Mouse (Mus musculus): ENCODE results near the gene Zfyve19. TPM values are rescaled to one million over a fixed set of nuclear protein-coding genes. Genes with fewer than 3 reads are reported as not detected.

Zfyve19 gene
- polyA plus RNA-seq, 1 experiment = 27.1 TPM

GRCm38 (mm10) chr2:119237210-119237870 lies 28.9 kb downstream of the Zfyve19 start, which contains the start of gene Spint1:
Spint1 (plus strand) TSS chr2:119237362.
- Histone ChIP-seq H3ac (ENCODE audit: control insufficient read depth, insufficient read length, low read depth) (peak within 1 kb of the TSS; percentile 39), H3K79me3 (ENCODE audit: low read depth) (no peaks in the 10 kb centered on the region), H3K79me2 (ENCODE audit: control insufficient read depth, insufficient read depth) (no peaks in the 10 kb centered on the region), H3K27me3 (ENCODE audit: control insufficient read depth, insufficient read depth, insufficient read length) (peaks cover 15% of the 10 kb centered on the region), H3K36me3 (ENCODE audit: control insufficient read depth, insufficient read depth) (no peaks in the 10 kb centered on the region), H3K4me3 (ENCODE audit: insufficient read depth, poor library complexity, severe bottlenecking) (no peak within 1 kb of the TSS)
- TF ChIP-seq MYOD1 (IDR thresholded peaks at IDR 0.05; ENCODE audit: control insufficient read depth, insufficient read length, low read depth) = no peak
- TF ChIP-seq MYOG (IDR thresholded peaks at IDR 0.05; ENCODE audit: control insufficient read depth, extremely low read depth, insufficient read length) = no peak
- TF ChIP-seq FOSL1 (IDR thresholded peaks at IDR 0.05; ENCODE audit: insufficient read depth, low read length, poor library complexity, severe bottlenecking) = no peak
- TF ChIP-seq CEBPB (IDR thresholded peaks at IDR 0.05; ENCODE audit: low read depth) = no peak
- TF ChIP-seq MAX (IDR thresholded peaks at IDR 0.05) = no peak
- TF ChIP-seq USF1 (IDR thresholded peaks at IDR 0.05; ENCODE audit: low read depth) = no peak
- TF ChIP-seq CTCF (IDR thresholded peaks at IDR 0.05; ENCODE audit: control insufficient read depth, insufficient read depth, insufficient read length) = no peak

DNA sequence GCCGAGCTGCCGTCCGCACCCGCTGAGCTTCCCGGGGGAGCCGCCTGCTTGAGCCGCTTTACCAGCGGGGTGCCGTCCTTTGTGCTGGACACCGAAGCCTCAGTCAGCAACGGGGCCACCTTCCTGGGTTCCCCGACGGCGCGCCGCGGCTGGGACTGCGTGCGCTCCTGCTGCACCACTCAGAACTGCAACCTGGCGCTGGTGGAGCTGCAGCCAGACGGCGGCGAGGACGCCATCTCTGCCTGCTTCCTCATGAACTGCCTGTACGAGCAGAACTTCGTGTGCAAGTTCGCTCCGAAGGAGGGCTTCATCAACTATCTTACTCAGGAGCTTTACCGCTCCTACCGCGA lies 29.4 kb downstream of the Zfyve19 start:
- no peaks in the 10 kb centered on the region for H3K36me3 ChIP-seq (ENCODE audit: control insufficient read depth, insufficient read depth)
- H3K79me3 ChIP-seq (ENCODE audit: low read depth) = no peaks in the 10 kb centered on the region
- TF ChIP-seq FOSL1 (IDR thresholded peaks at IDR 0.05; ENCODE audit: insufficient read depth, low read length, poor library complexity, severe bottlenecking) (no peak), CTCF (IDR thresholded peaks at IDR 0.05; ENCODE audit: control insufficient read depth, insufficient read depth, insufficient read length) (no peak), MAX (IDR thresholded peaks at IDR 0.05) (no peak), USF1 (IDR thresholded peaks at IDR 0.05; ENCODE audit: low read depth) (no peak), MYOD1 (IDR thresholded peaks at IDR 0.05; ENCODE audit: control insufficient read depth, insufficient read length, low read depth) (no peak), CEBPB (IDR thresholded peaks at IDR 0.05; ENCODE audit: low read depth) (no peak), MYOG (IDR thresholded peaks at IDR 0.05; ENCODE audit: control insufficient read depth, extremely low read depth, insufficient read length) (no peak)
- peaks cover 15% of the 10 kb centered on the region for H3K27me3 ChIP-seq (ENCODE audit: control insufficient read depth, insufficient read depth, insufficient read length)
- no peak overlapping the region for H3K4me3 ChIP-seq (ENCODE audit: insufficient read depth, poor library complexity, severe bottlenecking)
- H3K79me2 ChIP-seq (ENCODE audit: control insufficient read depth, insufficient read depth) = no peaks in the 10 kb centered on the region
- peak overlapping the region; percentile 39 for H3ac ChIP-seq (ENCODE audit: control insufficient read depth, insufficient read length, low read depth)

DNA sequence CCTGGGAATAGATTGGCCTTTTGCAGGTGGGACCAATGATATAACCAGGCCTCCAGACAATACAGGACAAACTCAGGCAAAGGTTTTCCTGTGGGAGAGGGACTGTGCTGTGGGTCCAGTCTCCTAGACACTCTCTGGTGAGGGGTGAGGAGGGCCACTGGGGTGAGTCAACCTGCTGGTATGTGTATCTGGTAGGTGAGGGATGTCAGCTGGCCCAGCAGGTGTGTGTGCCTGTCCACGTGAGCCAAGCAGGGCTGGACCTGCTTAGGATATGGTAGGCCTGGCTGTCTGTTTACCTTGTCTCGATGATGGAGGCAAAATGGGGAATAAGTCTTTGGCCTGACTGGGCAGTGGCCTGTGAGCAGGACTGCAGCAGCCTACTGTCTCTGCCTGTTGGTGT lies 30.3 kb downstream of the Zfyve19 start:
- Histone ChIP-seq H3K36me3 (ENCODE audit: control insufficient read depth, insufficient read depth) (no peaks in the 10 kb centered on the region), H3K4me3 (ENCODE audit: insufficient read depth, poor library complexity, severe bottlenecking) (no peak overlapping the region), H3K27me3 (ENCODE audit: control insufficient read depth, insufficient read depth, insufficient read length) (peaks cover 15% of the 10 kb centered on the region), H3K79me3 (ENCODE audit: low read depth) (no peaks in the 10 kb centered on the region), H3ac (ENCODE audit: control insufficient read depth, insufficient read length, low read depth) (no peak overlapping the region), H3K79me2 (ENCODE audit: control insufficient read depth, insufficient read depth) (no peaks in the 10 kb centered on the region)
- TF ChIP-seq MAX (IDR thresholded peaks at IDR 0.05) (no peak), MYOG (IDR thresholded peaks at IDR 0.05; ENCODE audit: control insufficient read depth, extremely low read depth, insufficient read length) (no peak), USF1 (IDR thresholded peaks at IDR 0.05; ENCODE audit: low read depth) (no peak), FOSL1 (IDR thresholded peaks at IDR 0.05; ENCODE audit: insufficient read depth, low read length, poor library complexity, severe bottlenecking) (no peak), CTCF (IDR thresholded peaks at IDR 0.05; ENCODE audit: control insufficient read depth, insufficient read depth, insufficient read length) (no peak), CEBPB (IDR thresholded peaks at IDR 0.05; ENCODE audit: low read depth) (no peak), MYOD1 (IDR thresholded peaks at IDR 0.05; ENCODE audit: control insufficient read depth, insufficient read length, low read depth) (no peak)

DNA sequence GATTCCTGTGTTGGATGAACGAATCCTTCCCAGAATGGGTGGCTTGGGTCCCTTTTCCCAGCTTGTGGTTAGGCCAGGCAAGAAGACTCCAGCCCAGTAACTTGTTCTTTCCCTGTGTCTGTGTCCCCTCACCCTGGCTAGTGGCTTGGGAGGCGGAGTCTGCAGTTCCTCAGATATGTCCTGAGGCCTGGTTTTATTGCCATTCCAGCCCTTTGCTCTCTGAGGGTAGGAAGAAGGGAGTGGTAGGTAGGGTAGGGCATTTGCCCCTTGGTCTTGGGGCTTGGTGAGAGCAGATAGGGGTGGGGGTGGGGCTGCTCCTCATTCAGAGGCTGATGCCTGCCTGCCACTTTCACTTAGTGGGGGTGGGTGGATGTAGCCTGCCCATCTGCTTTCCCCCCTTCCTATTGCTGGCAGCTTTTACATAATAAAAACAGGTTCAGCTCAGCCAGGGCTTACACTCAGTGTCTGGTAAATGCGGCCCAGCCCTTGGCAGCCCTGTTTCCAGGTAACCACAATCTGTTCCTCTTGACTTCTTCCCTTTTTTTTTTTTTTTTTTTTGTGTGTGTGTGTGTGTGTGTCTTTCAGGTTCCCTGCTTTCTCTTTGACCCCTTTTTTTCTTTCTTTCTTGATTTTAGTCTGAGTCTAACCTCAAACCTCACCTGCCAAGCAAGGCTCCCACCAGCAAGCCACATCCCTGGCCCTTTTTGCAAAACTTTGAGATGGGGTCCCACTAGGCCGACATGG lies 31.8 kb downstream of the Zfyve19 start:
- H3K4me3 ChIP-seq (ENCODE audit: insufficient read depth, poor library complexity, severe bottlenecking) = no peak overlapping the region
- peaks cover 15% of the 10 kb centered on the region for H3K27me3 ChIP-seq (ENCODE audit: control insufficient read depth, insufficient read depth, insufficient read length)

DNA sequence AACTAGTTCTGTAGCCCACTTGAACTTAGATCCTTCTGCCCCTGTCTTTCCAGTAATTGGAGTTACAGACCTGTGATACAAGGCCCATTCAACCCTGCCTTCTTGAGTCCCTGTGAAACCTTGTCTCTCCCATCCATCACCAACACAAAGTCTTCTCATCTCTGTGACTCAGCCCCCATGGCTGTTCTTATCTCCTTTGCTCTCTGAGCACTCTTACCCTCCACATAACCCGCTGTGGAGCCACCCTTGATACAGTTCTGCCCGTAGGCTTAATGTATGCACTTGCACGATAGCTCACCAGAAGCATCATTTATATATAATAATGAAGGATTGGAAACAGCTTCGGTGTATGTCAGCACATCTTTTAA lies 32.4 kb downstream of the Zfyve19 start:
- H3K36me3 ChIP-seq (ENCODE audit: control insufficient read depth, insufficient read depth) = no peaks in the 10 kb centered on the region
- no peaks in the 10 kb centered on the region for H3K79me3 ChIP-seq (ENCODE audit: low read depth)
- H3ac ChIP-seq (ENCODE audit: control insufficient read depth, insufficient read length, low read depth) = no peak overlapping the region
- H3K27me3 ChIP-seq (ENCODE audit: control insufficient read depth, insufficient read depth, insufficient read length) = peaks cover 15% of the 10 kb centered on the region
- no peak overlapping the region for H3K4me3 ChIP-seq (ENCODE audit: insufficient read depth, poor library complexity, severe bottlenecking)
- TF ChIP-seq MYOG (IDR thresholded peaks at IDR 0.05; ENCODE audit: control insufficient read depth, extremely low read depth, insufficient read length) (no peak), CEBPB (IDR thresholded peaks at IDR 0.05; ENCODE audit: low read depth) (no peak), FOSL1 (IDR thresholded peaks at IDR 0.05; ENCODE audit: insufficient read depth, low read length, poor library complexity, severe bottlenecking) (no peak), USF1 (IDR thresholded peaks at IDR 0.05; ENCODE audit: low read depth) (no peak), MYOD1 (IDR thresholded peaks at IDR 0.05; ENCODE audit: control insufficient read depth, insufficient read length, low read depth) (no peak)
- no peaks in the 10 kb centered on the region for H3K79me2 ChIP-seq (ENCODE audit: control insufficient read depth, insufficient read depth)

More for the DNA sequence above, 31.8 kb downstream of the Zfyve19 start:
- TF ChIP-seq MYOD1 (IDR thresholded peaks at IDR 0.05; ENCODE audit: control insufficient read depth, insufficient read length, low read depth) (no peak), MYOG (IDR thresholded peaks at IDR 0.05; ENCODE audit: control insufficient read depth, extremely low read depth, insufficient read length) (no peak), MAX (IDR thresholded peaks at IDR 0.05) (no peak), USF1 (IDR thresholded peaks at IDR 0.05; ENCODE audit: low read depth) (no peak), CEBPB (IDR thresholded peaks at IDR 0.05; ENCODE audit: low read depth) (no peak), FOSL1 (IDR thresholded peaks at IDR 0.05; ENCODE audit: insufficient read depth, low read length, poor library complexity, severe bottlenecking) (no peak), CTCF (IDR thresholded peaks at IDR 0.05; ENCODE audit: control insufficient read depth, insufficient read depth, insufficient read length) (no peak)
- no peaks in the 10 kb centered on the region for H3K36me3 ChIP-seq (ENCODE audit: control insufficient read depth, insufficient read depth)
- H3ac ChIP-seq (ENCODE audit: control insufficient read depth, insufficient read length, low read depth) = no peak overlapping the region
- H3K79me3 ChIP-seq (ENCODE audit: low read depth) = no peaks in the 10 kb centered on the region
- no peaks in the 10 kb centered on the region for H3K79me2 ChIP-seq (ENCODE audit: control insufficient read depth, insufficient read depth)
